Mouse (Mus musculus): ENCODE measurements around the gene Eid2b. TPM values are rescaled to one million over a fixed set of nuclear protein-coding genes. Genes with fewer than 3 reads are reported as not detected.
"Not testable (repeated sequence)": the region's sequence is repeated elsewhere in the genome, so short reads cannot be mapped to it uniquely, and the experiment has no call there.

The Eid2b gene
- 29.8 and 30.7 TPM in 2 replicates for polyA plus RNA-seq (2016; fragmentation: Nextera tagmentation; extraction: Ambion mirVana)

DNA sequence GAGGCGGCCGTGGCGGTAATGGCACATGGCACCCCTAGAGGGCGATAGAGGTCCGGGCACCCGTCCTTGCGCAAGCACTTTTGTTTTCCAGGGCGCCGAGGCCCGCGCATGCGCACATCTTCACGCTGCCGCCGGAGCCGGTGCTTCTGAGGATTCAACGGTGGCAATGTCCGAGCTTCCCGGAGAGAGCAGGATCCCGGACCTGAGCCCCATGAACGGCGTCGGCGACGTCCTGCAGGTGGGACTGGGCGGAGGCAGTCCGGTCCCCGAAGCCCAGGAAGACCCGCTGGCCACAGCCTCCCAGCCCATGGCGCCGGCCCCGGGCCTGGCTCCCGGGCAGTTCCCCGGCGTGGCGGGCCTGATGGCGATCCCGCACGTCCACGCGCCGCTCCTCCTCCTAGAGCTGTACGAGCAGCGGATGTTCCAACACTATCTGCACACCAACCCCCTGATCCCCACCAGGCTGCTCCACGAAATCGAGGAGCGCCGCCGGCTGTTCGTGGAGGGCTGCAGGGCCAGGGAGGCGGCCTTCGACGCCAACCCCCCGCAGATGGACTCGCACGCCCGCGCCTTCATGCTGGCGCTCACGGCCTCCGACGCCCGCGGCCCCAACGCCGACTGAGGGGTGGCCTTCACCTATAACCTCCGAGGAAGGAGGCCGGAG, at the start of gene Eid2b:
Gene Eid2b (plus strand): TSS at position 125 of the 664 bp plus-strand sequence.
- peak; percentile 77 for ATAC-seq (ENCODE audit: low FRiP score, low read depth)
- H3K27me3 ChIP-seq (replicated peaks) = no peaks in the 10 kb centered on the region
- 3% methylated on average over 68 of the region's 68 CpGs for WGBS
- H3K9ac ChIP-seq = peak within 1 kb of the TSS; percentile 81
- peak within 1 kb of the TSS; percentile 77 for H3K4me2 ChIP-seq (replicated peaks)
- peak within 1 kb of the TSS; percentile 65 for H3K4me3 ChIP-seq
- H3K27ac ChIP-seq = no peak within 1 kb of the TSS; the same call in 1 of the 2 replicates
- H3K36me3 ChIP-seq = peaks cover 6% of the 10 kb centered on the region; the same call in 1 of the 2 replicates
- H3K4me1 ChIP-seq = peaks cover 11% of the 10 kb centered on the region
- no peaks in the 10 kb centered on the region for H3K9me3 ChIP-seq

DNA sequence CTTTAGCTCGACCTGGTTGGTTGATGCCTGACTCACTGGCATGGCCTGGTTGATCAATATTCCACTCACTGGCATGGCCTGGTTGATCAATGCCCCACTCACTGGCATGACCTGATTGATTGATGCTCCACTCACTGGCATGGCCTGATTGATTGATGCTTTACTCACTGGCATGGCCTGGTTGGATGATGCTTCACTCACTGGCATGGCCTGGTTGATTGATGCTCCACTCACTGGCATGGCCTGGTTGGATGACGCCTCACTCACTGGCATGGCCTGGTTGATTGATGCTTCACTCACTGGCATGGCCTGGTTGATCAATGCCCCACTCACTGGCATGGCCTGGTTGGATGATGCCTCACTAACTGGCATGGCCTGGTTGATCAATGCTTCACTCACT, 33.6 kb upstream of the Eid2b start:
- not testable (repeated sequence) for H3K4me1 ChIP-seq; ATAC-seq (ENCODE audit: low FRiP score, low read depth); H3K9me3 ChIP-seq; H3K36me3 ChIP-seq; H3K27ac ChIP-seq; H3K9ac ChIP-seq; H3K4me2 ChIP-seq (replicated peaks); H3K27me3 ChIP-seq (replicated peaks); H3K4me3 ChIP-seq
- 76% methylated on average over 2 of the region's 2 CpGs for WGBS

DNA sequence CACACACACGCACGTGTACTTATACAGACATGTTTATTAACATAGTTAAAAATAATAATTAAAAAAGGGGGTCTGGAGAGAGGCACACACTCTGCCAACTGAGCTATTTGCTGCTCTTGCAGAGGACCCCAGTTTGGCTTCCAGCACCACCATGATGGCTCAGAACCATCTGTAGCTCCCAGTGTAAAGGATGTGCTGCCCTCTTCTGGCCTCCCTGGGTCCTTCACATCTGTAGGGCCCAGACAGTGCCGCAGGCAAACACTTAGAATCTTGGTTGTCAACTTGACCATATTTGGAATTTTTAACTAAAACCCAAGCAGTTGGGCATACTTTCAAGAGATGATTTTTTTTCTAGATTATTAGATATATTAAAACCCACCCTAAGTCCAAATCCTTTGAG, 28.6 kb upstream of the Eid2b start:
- Histone ChIP-seq H3K27ac (no peak overlapping the region), H3K4me3 (no peak overlapping the region), H3K9ac (no peak overlapping the region), H3K4me1 (no peaks in the 10 kb centered on the region), H3K27me3 (replicated peaks) (no peaks in the 10 kb centered on the region), H3K4me2 (replicated peaks) (no peak overlapping the region), H3K9me3 (peaks cover 11% of the 10 kb centered on the region; the same call in 1 of the 2 replicates), H3K36me3 (no peaks in the 10 kb centered on the region)
- no peak for ATAC-seq (ENCODE audit: low FRiP score, low read depth)
- WGBS = 92% methylated on average over 3 of the region's 3 CpGs

DNA sequence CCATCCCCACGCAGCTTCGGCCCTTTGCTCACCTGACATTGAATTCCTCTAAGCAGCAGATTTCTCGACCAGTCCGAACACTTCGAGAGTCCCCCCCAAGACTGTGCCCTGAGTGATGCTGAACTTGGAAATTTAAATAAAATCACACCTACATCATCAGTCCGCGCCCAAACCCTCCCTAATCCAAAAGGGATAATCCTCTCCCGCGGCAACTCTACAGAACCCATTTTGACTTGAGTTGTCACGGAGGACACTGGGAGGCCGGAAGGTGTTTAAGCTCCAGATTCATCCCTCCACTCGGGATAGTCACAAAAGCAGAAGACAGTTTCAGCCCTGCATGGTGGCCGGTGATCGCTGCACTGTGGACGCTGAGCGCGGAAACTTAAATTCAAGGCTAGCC, 25.6 kb upstream of the Eid2b start:
- Histone ChIP-seq H3K9ac (no peak overlapping the region), H3K4me3 (no peak overlapping the region), H3K27ac (no peak overlapping the region), H3K9me3 (peaks cover 15% of the 10 kb centered on the region; the same call in 1 of the 2 replicates), H3K4me1 (no peaks in the 10 kb centered on the region), H3K36me3 (no peaks in the 10 kb centered on the region), H3K4me2 (replicated peaks) (no peak overlapping the region), H3K27me3 (replicated peaks) (no peaks in the 10 kb centered on the region)
- WGBS = 88% methylated on average over 17 of the region's 17 CpGs
- no peak for ATAC-seq (ENCODE audit: low FRiP score, low read depth)

DNA sequence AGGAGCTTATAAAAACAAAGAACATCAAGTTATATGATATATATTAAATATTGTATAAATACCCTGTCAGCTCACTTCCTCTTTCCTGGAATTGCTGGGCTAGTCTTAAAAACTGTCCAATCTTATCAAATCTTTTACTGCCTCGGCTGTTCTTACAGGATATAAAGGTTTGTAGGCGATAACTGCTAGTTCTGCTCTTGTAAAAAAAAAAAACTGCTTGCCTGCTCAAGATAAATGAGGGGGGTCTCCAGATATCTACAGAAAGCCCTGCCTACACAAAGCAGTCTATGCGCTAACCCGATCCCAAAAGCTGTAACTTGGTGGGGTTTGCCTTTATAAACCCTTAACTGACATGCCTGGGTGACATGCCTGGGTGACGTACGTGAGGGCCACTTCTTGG, 22.9 kb upstream of the Eid2b start:
- Histone ChIP-seq H3K9me3 (peaks cover 5% of the 10 kb centered on the region; the same call in 1 of the 2 replicates), H3K9ac (no peak overlapping the region), H3K36me3 (no peaks in the 10 kb centered on the region), H3K4me3 (no peak overlapping the region), H3K4me1 (no peaks in the 10 kb centered on the region), H3K4me2 (replicated peaks) (no peak overlapping the region), H3K27ac (no peak overlapping the region), H3K27me3 (replicated peaks) (no peaks in the 10 kb centered on the region)
- WGBS = 91% methylated on average over 6 of the region's 6 CpGs
- ATAC-seq (ENCODE audit: low FRiP score, low read depth) = no peak

DNA sequence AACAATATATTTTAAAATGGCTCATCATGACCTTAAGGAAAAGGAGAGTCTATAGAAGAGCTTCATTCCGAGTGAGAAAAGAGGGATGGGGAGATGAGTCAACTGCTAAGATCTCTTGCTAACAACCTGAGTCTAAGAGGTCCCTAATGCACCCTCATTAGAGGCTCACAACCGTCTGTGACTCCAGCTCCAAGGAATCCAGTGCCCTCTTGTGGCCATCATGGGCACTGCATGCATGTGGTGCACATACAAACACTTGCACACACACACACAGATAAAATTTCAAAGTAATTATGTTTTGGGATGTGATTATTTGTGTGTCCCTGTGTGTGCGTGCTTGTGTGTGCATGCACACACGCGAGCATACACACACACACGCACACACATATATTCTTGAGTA, 22.1 kb upstream of the Eid2b start:
- no peaks in the 10 kb centered on the region for H3K27me3 ChIP-seq (replicated peaks)
- no peak overlapping the region for H3K27ac ChIP-seq
- H3K4me2 ChIP-seq (replicated peaks) = no peak overlapping the region
- no peak overlapping the region for H3K4me3 ChIP-seq
- no peak for ATAC-seq (ENCODE audit: low FRiP score, low read depth)
- no peaks in the 10 kb centered on the region for H3K4me1 ChIP-seq
- H3K9ac ChIP-seq = no peak overlapping the region
- WGBS = 83% methylated on average over 6 of the region's 6 CpGs
- peaks cover 5% of the 10 kb centered on the region; the same call in 1 of the 2 replicates for H3K9me3 ChIP-seq
- H3K36me3 ChIP-seq = no peaks in the 10 kb centered on the region

DNA sequence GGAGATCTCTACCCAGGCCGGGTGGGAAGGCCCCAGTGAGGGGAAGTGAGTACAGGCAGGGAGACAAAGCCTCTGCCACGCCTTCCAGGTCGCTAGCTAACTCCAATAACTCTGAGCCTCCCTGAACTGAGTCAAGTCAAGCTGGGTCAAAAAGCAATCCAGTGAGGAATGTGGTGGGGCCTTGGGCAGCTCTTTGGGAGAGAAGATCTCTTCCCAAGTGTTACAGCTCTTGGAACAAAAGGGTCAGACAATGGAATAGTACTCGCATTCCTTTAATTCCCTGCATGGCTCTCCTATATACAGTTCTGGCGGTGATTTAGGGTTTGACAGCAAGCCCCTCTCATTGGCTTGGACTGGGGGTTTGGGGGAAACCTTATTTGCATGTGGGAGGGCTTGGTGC, 14.7 kb upstream of the Eid2b start:
- no peak overlapping the region for H3K4me2 ChIP-seq (replicated peaks)
- no peaks in the 10 kb centered on the region for H3K36me3 ChIP-seq
- H3K27ac ChIP-seq = no peak overlapping the region
- 30% methylated on average over 5 of the region's 5 CpGs for WGBS
- no peaks in the 10 kb centered on the region for H3K27me3 ChIP-seq (replicated peaks)
- H3K9ac ChIP-seq = no peak overlapping the region
- H3K4me3 ChIP-seq = no peak overlapping the region
- no peak for ATAC-seq (ENCODE audit: low FRiP score, low read depth)
- H3K9me3 ChIP-seq = no peaks in the 10 kb centered on the region
- H3K4me1 ChIP-seq = no peaks in the 10 kb centered on the region

DNA sequence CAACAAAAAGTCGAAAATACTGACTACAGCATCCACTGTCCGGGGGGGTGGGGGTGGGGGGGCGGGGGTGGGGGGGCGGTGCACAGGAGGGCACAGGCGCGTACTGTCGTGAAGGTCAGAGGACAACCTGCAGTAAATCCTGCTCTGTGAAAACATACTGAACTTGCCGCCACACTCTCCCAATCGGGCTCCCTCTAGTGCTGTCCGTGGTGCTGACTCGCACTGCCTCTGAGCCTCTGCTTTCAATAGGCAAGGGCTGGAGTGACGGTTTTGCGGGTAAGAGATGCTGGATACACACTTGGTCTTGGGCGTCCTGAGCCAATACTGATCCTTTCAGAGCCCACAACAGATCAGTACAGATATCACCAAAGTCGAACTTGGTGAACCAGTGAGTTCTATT, 13.8 kb upstream of the Eid2b start:
- Histone ChIP-seq H3K4me1 (peaks cover 5% of the 10 kb centered on the region; the same call in 1 of the 2 replicates), H3K36me3 (no peaks in the 10 kb centered on the region), H3K4me3 (no peak overlapping the region), H3K9ac (no peak overlapping the region), H3K9me3 (no peaks in the 10 kb centered on the region), H3K27me3 (replicated peaks) (no peaks in the 10 kb centered on the region), H3K4me2 (replicated peaks) (no peak overlapping the region), H3K27ac (no peak overlapping the region)
- no peak for ATAC-seq (ENCODE audit: low FRiP score, low read depth)
- WGBS = 6% methylated on average over 15 of the region's 15 CpGs

DNA sequence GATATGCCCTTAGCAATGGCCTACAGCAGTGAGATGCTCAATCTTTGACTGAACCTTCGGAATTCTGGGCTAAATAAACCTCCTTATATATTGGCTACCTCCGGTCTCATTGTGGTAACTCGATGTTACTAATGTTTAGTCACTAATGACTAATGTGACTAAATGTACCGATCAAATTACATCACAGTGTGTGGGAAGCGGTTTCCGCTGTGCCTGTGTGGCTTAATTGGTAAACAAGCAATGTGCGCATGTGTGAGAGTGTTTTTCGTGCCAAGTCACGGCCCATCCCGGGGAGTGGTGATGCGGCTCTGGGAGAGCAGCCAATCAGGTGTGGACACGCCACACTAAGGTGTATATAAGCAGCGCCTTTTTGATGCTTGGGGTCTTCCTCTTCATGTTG, 12.1 kb upstream of the Eid2b start:
- Histone ChIP-seq H3K4me1 (peaks cover 7% of the 10 kb centered on the region; the same call in 1 of the 2 replicates), H3K9me3 (no peaks in the 10 kb centered on the region), H3K27ac (no peak overlapping the region), H3K27me3 (replicated peaks) (no peaks in the 10 kb centered on the region), H3K9ac (no peak overlapping the region), H3K4me2 (replicated peaks) (no peak overlapping the region), H3K36me3 (peaks cover 8% of the 10 kb centered on the region), H3K4me3 (no peak overlapping the region)
- ATAC-seq (ENCODE audit: low FRiP score, low read depth) = no peak
- 88% methylated on average over 13 of the region's 13 CpGs for WGBS

DNA sequence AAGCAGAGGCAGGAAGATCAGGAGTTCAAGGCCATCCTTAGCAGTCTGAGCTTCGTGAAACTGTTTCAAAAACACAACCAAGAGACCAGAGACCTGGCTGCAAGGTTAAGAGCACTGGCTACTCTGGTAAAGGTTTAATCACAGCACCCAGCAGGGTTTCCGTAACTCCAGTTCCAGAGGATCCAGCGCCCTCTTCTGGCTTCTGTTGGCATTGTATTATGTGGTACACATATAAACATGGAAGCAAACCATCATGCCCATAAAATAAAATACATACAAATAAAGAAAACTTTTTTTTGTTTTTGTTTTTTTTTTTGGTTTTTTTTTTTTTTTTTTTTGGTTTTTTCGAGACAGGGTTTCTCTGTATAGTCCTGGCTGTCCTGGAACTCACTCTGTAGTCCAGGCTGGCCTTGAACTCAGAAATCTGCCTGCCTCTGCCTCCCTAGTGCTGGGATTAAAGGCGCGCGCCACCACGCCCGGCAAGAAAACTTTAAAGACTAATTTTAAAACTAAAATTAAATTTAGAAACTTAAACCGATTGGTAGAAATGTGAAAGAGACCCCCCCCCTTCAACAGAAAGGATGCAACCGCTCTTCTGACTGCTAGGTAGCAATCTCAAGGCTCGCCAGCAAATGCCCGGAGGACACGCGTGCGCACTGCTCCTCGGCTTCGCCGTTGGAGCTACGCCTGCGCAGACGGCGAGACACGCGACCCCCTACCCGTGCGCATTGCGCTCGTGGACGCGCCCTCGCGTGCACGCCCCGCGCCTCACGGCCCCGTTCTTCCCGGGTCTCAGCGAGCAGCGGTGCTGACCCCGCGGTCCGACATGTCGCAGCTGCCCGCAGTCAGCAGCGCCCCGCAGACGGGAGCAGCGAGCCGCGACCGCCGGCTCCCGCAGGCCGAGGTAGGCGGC, 10.2 kb upstream of the Eid2b start, which contains the start of gene Eid2:
Gene Eid2 (plus strand): TSS at position 753 of the 913 bp plus-strand sequence.
- Histone ChIP-seq H3K4me3 (peak within 1 kb of the TSS; percentile 93), H3K9me3 (no peaks in the 10 kb centered on the region), H3K27me3 (replicated peaks) (no peaks in the 10 kb centered on the region), H3K27ac (peak within 1 kb of the TSS; percentile 92), H3K4me2 (replicated peaks) (peak within 1 kb of the TSS; percentile 79), H3K9ac (peak within 1 kb of the TSS; percentile 96), H3K4me1 (peaks cover 7% of the 10 kb centered on the region; the same call in 1 of the 2 replicates), H3K36me3 (peaks cover 19% of the 10 kb centered on the region)
- peak; percentile 88 for ATAC-seq (ENCODE audit: low FRiP score, low read depth)
- WGBS = 7% methylated on average over 55 of the region's 57 CpGs

DNA sequence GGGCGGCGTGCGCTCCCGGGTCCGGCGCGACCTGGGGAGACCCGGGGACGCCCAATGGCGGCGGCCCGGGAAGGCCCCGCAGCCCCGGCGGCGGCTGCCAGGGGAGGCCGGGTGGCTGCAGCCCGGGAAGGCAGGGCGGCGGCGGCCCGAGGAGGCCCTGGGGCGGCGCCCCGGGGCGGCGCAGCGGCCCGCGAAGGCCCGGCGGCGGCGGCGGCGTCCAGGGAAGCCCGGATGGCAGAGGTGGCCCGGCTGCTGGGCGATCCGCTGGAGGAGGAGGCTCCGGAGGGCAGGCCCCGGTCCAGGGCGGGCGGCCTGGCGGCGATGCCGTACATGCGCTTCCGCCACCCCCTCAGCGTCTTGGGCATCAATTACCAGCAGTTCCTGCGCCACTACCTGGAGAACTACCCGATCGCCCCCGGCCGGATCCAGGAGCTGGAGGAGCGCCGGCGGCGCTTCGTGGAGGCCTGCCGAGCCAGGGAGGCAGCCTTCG, 9.5 kb upstream of the Eid2b start:
- H3K36me3 ChIP-seq = peaks cover 25% of the 10 kb centered on the region
- H3K4me2 ChIP-seq (replicated peaks) = peak overlapping the region; percentile 79
- H3K27ac ChIP-seq = peak overlapping the region; percentile 92
- no peaks in the 10 kb centered on the region for H3K27me3 ChIP-seq (replicated peaks)
- peak; percentile 72 for ATAC-seq (ENCODE audit: low FRiP score, low read depth)
- H3K4me3 ChIP-seq = peak overlapping the region; percentile 93
- no peaks in the 10 kb centered on the region for H3K9me3 ChIP-seq
- H3K9ac ChIP-seq = peak overlapping the region; percentile 96
- under 1% methylated on average over 48 of the region's 62 CpGs for WGBS
- peaks cover 7% of the 10 kb centered on the region; the same call in 1 of the 2 replicates for H3K4me1 ChIP-seq

DNA sequence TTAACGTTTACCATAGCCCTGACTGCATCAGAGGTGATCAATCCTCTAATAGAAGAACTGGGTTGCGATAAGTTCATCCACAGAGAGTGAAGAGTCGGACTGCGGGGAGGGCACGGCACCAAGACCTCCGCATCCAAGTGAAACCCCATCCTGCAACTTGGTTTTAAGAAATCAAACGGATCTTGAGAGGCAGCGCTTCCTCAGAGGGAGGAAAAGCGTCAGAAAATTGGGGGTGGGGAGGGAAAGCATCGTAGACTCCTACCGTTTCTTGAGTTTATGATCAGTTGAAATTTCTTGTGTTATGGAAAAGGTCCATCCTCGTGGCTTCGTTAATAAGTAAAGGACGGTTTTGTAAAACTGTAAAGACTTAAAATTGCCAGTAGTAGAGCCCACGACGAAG, 9.0 kb upstream of the Eid2b start:
- 28% methylated on average over 16 of the region's 16 CpGs for WGBS
- H3K36me3 ChIP-seq = peaks cover 28% of the 10 kb centered on the region
- H3K27ac ChIP-seq = peak overlapping the region; percentile 92; the same call in 1 of the 2 replicates
- H3K4me3 ChIP-seq = peak overlapping the region; percentile 93
- peak overlapping the region; percentile 96 for H3K9ac ChIP-seq
- peaks cover 7% of the 10 kb centered on the region; the same call in 1 of the 2 replicates for H3K4me1 ChIP-seq
- no peaks in the 10 kb centered on the region for H3K27me3 ChIP-seq (replicated peaks)
- no peak for ATAC-seq (ENCODE audit: low FRiP score, low read depth)
- no peaks in the 10 kb centered on the region for H3K9me3 ChIP-seq
- H3K4me2 ChIP-seq (replicated peaks) = peak overlapping the region; percentile 79
